Mouse (Mus musculus): Measurements from ENCODE around the gene Zfp358. TPM values are rescaled to one million over a fixed set of nuclear protein-coding genes. Genes with fewer than 3 reads are reported as not detected.

Zfp358 gene
- polyA plus RNA-seq, 1 experiment from 2014 or later, result 66.2 TPM

GRCm38 (mm10) chr8:3536940-3537339 is 44.0 kb downstream of the Zfp358 start:
- no peak overlapping the region for H3K27ac ChIP-seq (ENCODE audit: low read depth, low read length)
- peaks cover 53% of the 10 kb centered on the region for H3K36me3 ChIP-seq (ENCODE audit: control insufficient read depth, insufficient read depth, low read length)
- ATAC-seq, result no peak
- no peak overlapping the region for H3K4me3 ChIP-seq (ENCODE audit: low read depth, low read length)
- no peak overlapping the region for H3K9ac ChIP-seq (ENCODE audit: low read length)
- H3K9me3 ChIP-seq (replicated peaks; ENCODE audit: control insufficient read depth, low read length), result no peaks in the 10 kb centered on the region
- H3K27me3 ChIP-seq (replicated peaks; ENCODE audit: control insufficient read depth, insufficient read depth, low read length), result no peaks in the 10 kb centered on the region
- H3K4me2 ChIP-seq (ENCODE audit: low read length), result no peak overlapping the region
- 94% methylated on average over 9 of the region's 9 CpGs for WGBS
- H3K4me1 ChIP-seq (ENCODE audit: control insufficient read depth, insufficient read depth, low read length), result no peaks in the 10 kb centered on the region
- DNase-seq (ENCODE audit: low spot score), result no peak

- Histone ChIP-seq H3K27ac (ENCODE audit: low read depth, low read length) (no peak overlapping the region), H3K36me3 (ENCODE audit: control insufficient read depth, insufficient read depth, low read length) (peaks cover 53% of the 10 kb centered on the region)
- no peak for ATAC-seq
These were observed 44.7 kb downstream of the Zfp358 start for GRCm38 (mm10) chr8:3537666-3538065.

GRCm38 (mm10) chr8:3539146-3539545 is 46.2 kb downstream of the Zfp358 start:
- WGBS, result 84% methylated on average over 7 of the region's 7 CpGs
- Histone ChIP-seq H3K4me1 (ENCODE audit: control insufficient read depth, insufficient read depth, low read length) (no peaks in the 10 kb centered on the region), H3K27me3 (replicated peaks; ENCODE audit: control insufficient read depth, insufficient read depth, low read length) (no peaks in the 10 kb centered on the region), H3K27ac (ENCODE audit: low read depth, low read length) (no peak overlapping the region), H3K4me3 (ENCODE audit: low read depth, low read length) (no peak overlapping the region), H3K4me2 (ENCODE audit: low read length) (no peak overlapping the region), H3K36me3 (ENCODE audit: control insufficient read depth, insufficient read depth, low read length) (peaks cover 49% of the 10 kb centered on the region), H3K9me3 (replicated peaks; ENCODE audit: control insufficient read depth, low read length) (no peaks in the 10 kb centered on the region), H3K9ac (ENCODE audit: low read length) (no peak overlapping the region)
- DNase-seq (ENCODE audit: low spot score) (no peak), ATAC-seq (no peak)

More at GRCm38 (mm10) chr8:3537666-3538065, 44.7 kb downstream of the Zfp358 start:
- no peak for DNase-seq (ENCODE audit: low spot score)
- Histone ChIP-seq H3K4me1 (ENCODE audit: control insufficient read depth, insufficient read depth, low read length) (no peaks in the 10 kb centered on the region), H3K27me3 (replicated peaks; ENCODE audit: control insufficient read depth, insufficient read depth, low read length) (no peaks in the 10 kb centered on the region), H3K9me3 (replicated peaks; ENCODE audit: control insufficient read depth, low read length) (no peaks in the 10 kb centered on the region), H3K4me3 (ENCODE audit: low read depth, low read length) (no peak overlapping the region), H3K4me2 (ENCODE audit: low read length) (no peak overlapping the region), H3K9ac (ENCODE audit: low read length) (no peak overlapping the region)
- 93% methylated on average over 26 of the region's 26 CpGs for WGBS

GRCm38 (mm10) chr8:3540076-3540475 is 47.1 kb downstream of the Zfp358 start:
- no peak overlapping the region for H3K4me3 ChIP-seq (ENCODE audit: low read depth, low read length)
- 90% methylated on average over 4 of the region's 4 CpGs for whole genome bisulfite sequencing
- no peaks in the 10 kb centered on the region for H3K27me3 ChIP-seq (replicated peaks; ENCODE audit: control insufficient read depth, insufficient read depth, low read length)
- H3K27ac ChIP-seq (ENCODE audit: low read depth, low read length), result no peak overlapping the region
- peaks cover 58% of the 10 kb centered on the region for H3K36me3 ChIP-seq (ENCODE audit: control insufficient read depth, insufficient read depth, low read length)
- H3K9ac ChIP-seq (ENCODE audit: low read length), result no peak overlapping the region
- ATAC-seq (no peak), DNase-seq (ENCODE audit: low spot score) (no peak)
- no peak overlapping the region for H3K4me2 ChIP-seq (ENCODE audit: low read length)
- no peaks in the 10 kb centered on the region for H3K4me1 ChIP-seq (ENCODE audit: control insufficient read depth, insufficient read depth, low read length)
- no peaks in the 10 kb centered on the region for H3K9me3 ChIP-seq (replicated peaks; ENCODE audit: control insufficient read depth, low read length)

- Histone ChIP-seq H3K9ac (ENCODE audit: low read length) (no peak overlapping the region), H3K4me3 (ENCODE audit: low read depth, low read length) (no peak overlapping the region), H3K27me3 (replicated peaks; ENCODE audit: control insufficient read depth, insufficient read depth, low read length) (no peaks in the 10 kb centered on the region), H3K36me3 (ENCODE audit: control insufficient read depth, insufficient read depth, low read length) (peaks cover 22% of the 10 kb centered on the region), H3K4me1 (ENCODE audit: control insufficient read depth, insufficient read depth, low read length) (no peaks in the 10 kb centered on the region), H3K27ac (ENCODE audit: low read depth, low read length) (no peak overlapping the region), H3K4me2 (ENCODE audit: low read length) (no peak overlapping the region), H3K9me3 (replicated peaks; ENCODE audit: control insufficient read depth, low read length) (no peaks in the 10 kb centered on the region)
- DNase-seq (ENCODE audit: low spot score), result no peak
- 79% methylated on average over 2 of the region's 2 CpGs for WGBS
- no peak for ATAC-seq
These were observed 53.6 kb downstream of the Zfp358 start for GRCm38 (mm10) chr8:3546511-3546910.

Other genes starting within 250 kb of the Zfp358 start
- gene Insr, start 213.5 kb upstream of the Zfp358 start, polyA plus RNA-seq (2014; fragmentation: Nextera tagmentation; extraction: Ambion mirVana), result 33.6 and 50.9 TPM in 2 replicates
- gene A430078G23Rik, start 139.7 kb upstream of the Zfp358 start, polyA plus RNA-seq (2014; fragmentation: Nextera tagmentation; extraction: Ambion mirVana), result 0.28 TPM in 1 of 2 replicates, not detected in the other
- 8.6 and 11.5 TPM in 2 replicates for gene Arhgef18, start 100.1 kb upstream of the Zfp358 start, polyA plus RNA-seq (2014; fragmentation: Nextera tagmentation; extraction: Ambion mirVana)
- 1.9 and 2.3 TPM in 2 replicates for gene Pex11g, start 25.5 kb upstream of the Zfp358 start, polyA plus RNA-seq (2014; fragmentation: Nextera tagmentation; extraction: Ambion mirVana)
- gene Tex45, start 22.3 kb upstream of the Zfp358 start, polyA plus RNA-seq (2014; fragmentation: Nextera tagmentation; extraction: Ambion mirVana), result 0.14 and 0.18 TPM in 2 replicates
- gene Mcoln1, start 7.3 kb downstream of the Zfp358 start, polyA plus RNA-seq (2014; fragmentation: Nextera tagmentation; extraction: Ambion mirVana), result 50.5 and 52.2 TPM in 2 replicates
- 16.7 and 20.7 TPM in 2 replicates for gene Pnpla6, start 22.2 kb downstream of the Zfp358 start, polyA plus RNA-seq (2014; fragmentation: Nextera tagmentation; extraction: Ambion mirVana)
- gene C330021F23Rik, start 74.9 kb downstream of the Zfp358 start, polyA plus RNA-seq (2014; fragmentation: Nextera tagmentation; extraction: Ambion mirVana), result 0.54 and 1.3 TPM in 2 replicates
- 25.9 and 32.5 TPM in 2 replicates for gene Camsap3, start 94.2 kb downstream of the Zfp358 start, polyA plus RNA-seq (2014; fragmentation: Nextera tagmentation; extraction: Ambion mirVana)
- gene Xab2, start 128.2 kb downstream of the Zfp358 start, polyA plus RNA-seq (2014; fragmentation: Nextera tagmentation; extraction: Ambion mirVana), result 63.2 and 67.0 TPM in 2 replicates
- gene Pet100, start 128.4 kb downstream of the Zfp358 start, polyA plus RNA-seq (2014; fragmentation: Nextera tagmentation; extraction: Ambion mirVana), result 95.7 and 99.8 TPM in 2 replicates
- gene Pcp2, start 132.4 kb downstream of the Zfp358 start, polyA plus RNA-seq (2014; fragmentation: Nextera tagmentation; extraction: Ambion mirVana), result 0.53 and 2.7 TPM in 2 replicates
- 32.4 and 40.1 TPM in 2 replicates for gene Stxbp2, start 137.8 kb downstream of the Zfp358 start, polyA plus RNA-seq (2014; fragmentation: Nextera tagmentation; extraction: Ambion mirVana)
- 0.26 and 0.32 TPM in 2 replicates for gene Retn, start 162.6 kb downstream of the Zfp358 start, polyA plus RNA-seq (2014; fragmentation: Nextera tagmentation; extraction: Ambion mirVana)
- 0.23 TPM in 1 of 2 replicates, not detected in the other for gene Mcemp1, start 172.6 kb downstream of the Zfp358 start, polyA plus RNA-seq (2014; fragmentation: Nextera tagmentation; extraction: Ambion mirVana)
- gene Fcor, start 179.2 kb downstream of the Zfp358 start, polyA plus RNA-seq (2014; fragmentation: Nextera tagmentation; extraction: Ambion mirVana), result 13.1 and 13.2 TPM in 2 replicates
- 51.8 and 52.1 TPM in 2 replicates for gene Trappc5, start 183.2 kb downstream of the Zfp358 start, polyA plus RNA-seq (2014; fragmentation: Nextera tagmentation; extraction: Ambion mirVana)
- gene Fcer2a, start 201.0 kb downstream of the Zfp358 start, polyA plus RNA-seq (2014; fragmentation: Nextera tagmentation; extraction: Ambion mirVana), result 0.08 and 0.15 TPM in 2 replicates
- not detected in 2 replicates for gene Clec4g, start 227.5 kb downstream of the Zfp358 start, polyA plus RNA-seq (2014; fragmentation: Nextera tagmentation; extraction: Ambion mirVana)